ENCODE assay signal across 8 mouse cellular contexts in the genomic region with DNA sequence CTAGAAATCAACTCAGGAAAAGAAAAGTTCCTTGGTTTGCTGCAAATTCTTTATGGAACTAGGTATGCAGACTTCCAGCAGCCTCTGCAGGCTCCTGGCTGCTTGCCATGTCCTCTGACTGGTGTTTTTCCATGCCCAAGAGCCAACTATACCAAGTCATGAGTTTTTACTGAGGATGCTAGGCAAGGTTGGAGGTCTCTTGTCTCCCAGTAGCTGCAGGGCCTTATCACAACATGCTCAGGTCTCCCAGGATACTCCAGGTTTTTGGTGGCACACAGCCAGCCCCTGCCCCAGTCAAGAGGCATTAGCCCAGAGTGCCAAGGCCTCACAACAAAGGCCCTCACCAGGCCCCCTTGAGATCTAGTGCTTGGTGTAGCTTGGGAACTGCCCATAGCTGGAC.
DNase-seq lines count a peak whose midpoint lies in the region; ATAC-seq and TF ChIP-seq lines count a peak whose summit lies in the region.
"Had no signal": no experiment of that assay in that cellular context is flagged by ENCODE, and none has a peak within 500 bp of the region (broad histone marks: within the 10 kb centered on the region; RNA-seq: fewer than 3 reads in every experiment).

No protein-coding gene starts in this region.

- no peak overlapping the region for H3K4me3 ChIP-seq in lung, adult 2 months (replicated peaks; ENCODE audit: extremely low read depth, low read depth, low read length)
- H3K4me3 ChIP-seq: liver, embryonic 13.5 days had no signal

- intact Hi-C loops in heart, postnatal 36 days (cut with DNase I), result no loop called here

- H3K4me1 ChIP-seq in lung, adult 2 months (ENCODE audit: control insufficient read depth, insufficient read depth, low read length), result no peaks in the 10 kb centered on the region
- H3K4me1 ChIP-seq: liver, embryonic 13.5 days had no signal

- TF ChIP-seq CTCF in lung, adult 2 months (IDR thresholded peaks at IDR 0.05; ENCODE audit: insufficient read depth, low read length), result no peak

- TF ChIP-seq POLR2A in lung, adult 2 months (IDR thresholded peaks at IDR 0.05; ENCODE audit: borderline replicate concordance, extremely low read depth, low read depth, low read length), result no peak

- DNase-seq in lung, adult 18-20 months, result peak; percentile 4
- DNase-seq in lung, adult 2 months, result no peak
- DNase-seq in heart, postnatal 36 days, result peak; percentile 5 to 6
- peak; percentile 39 to 60 for DNase-seq in lung, postnatal 4 days
- no peak for DNase-seq in urinary bladder, postnatal 4 days (ENCODE audit: low spot score in 2 of 2)
- DNase-seq: liver, embryonic 13.5 days had no signal

- peak; percentile 36; the same call in 1 of the 2 replicates for ATAC-seq in cerebellum, adult (ENCODE audit: insufficient number of reproducible peaks, low FRiP score, low TSS enrichment)
- ATAC-seq in monocyte, adult 5-6 weeks (replicated peaks; ENCODE audit: insufficient number of reproducible peaks, low FRiP score, low TSS enrichment, poor library complexity, severe bottlenecking), result no peak

Comparison
In these comparisons a context has a peak if more than half of its experiments do, and no peak if none do; other contexts are left out.
1. DNase-seq: peak in lung, adult 18-20 months (2 of 2), heart, postnatal 36 days (2 of 2) and lung, postnatal 4 days (2 of 2); none in lung, adult 2 months (single experiment) and urinary bladder, postnatal 4 days (0 of 2).